Mouse (Mus musculus): ENCODE results near the gene Ttn. TPM values are rescaled to one million over a fixed set of nuclear protein-coding genes. Genes with fewer than 3 reads are reported as not detected.

Ttn gene
- total RNA-seq, 2 experiments from 2014 or later, result 2,867 to 3,123 TPM

GRCm38 (mm10) chr2:76966582-76966981, 15.8 kb downstream of the Ttn start:
- DNase-seq (ENCODE audit: low spot score), result no peak
- intact Hi-C loops (cut with DNase I), result no loop called here

- intact Hi-C loops (cut with DNase I), result no loop called here
- no peak for DNase-seq (ENCODE audit: low spot score)
These were observed 16.3 kb downstream of the Ttn start for GRCm38 (mm10) chr2:76966013-76966412.

- no peak for DNase-seq (ENCODE audit: low spot score)
- intact Hi-C loops (cut with DNase I), result no loop called here
These were observed 16.8 kb downstream of the Ttn start for GRCm38 (mm10) chr2:76965542-76965941.

- no peak for DNase-seq (ENCODE audit: low spot score)
- intact Hi-C loops (cut with DNase I), result no loop called here
These were observed 20.3 kb downstream of the Ttn start for GRCm38 (mm10) chr2:76962045-76962432.

GRCm38 (mm10) chr2:76961420-76962044, 20.8 kb downstream of the Ttn start:
- no peak for DNase-seq (ENCODE audit: low spot score)
- intact Hi-C loops (cut with DNase I), result no loop called here

GRCm38 (mm10) chr2:76949774-76950173, 32.6 kb downstream of the Ttn start:
- intact Hi-C loops (cut with DNase I), result no loop called here
- DNase-seq (ENCODE audit: low spot score), result no peak

- intact Hi-C loops (cut with DNase I), result no loop called here
- no peak for DNase-seq (ENCODE audit: low spot score)
These were observed 43.8 kb downstream of the Ttn start for GRCm38 (mm10) chr2:76938515-76938914.

GRCm38 (mm10) chr2:76929718-76930117, 52.6 kb downstream of the Ttn start:
- no peak for DNase-seq (ENCODE audit: low spot score)
- intact Hi-C loops (cut with DNase I), result no loop called here

- DNase-seq (ENCODE audit: low spot score), result no peak
- intact Hi-C loops (cut with DNase I), result no loop called here
These were observed 53.5 kb downstream of the Ttn start for GRCm38 (mm10) chr2:76928816-76929215.

GRCm38 (mm10) chr2:76928298-76928697, 54.0 kb downstream of the Ttn start:
- intact Hi-C loops (cut with DNase I), result no loop called here
- no peak for DNase-seq (ENCODE audit: low spot score)

GRCm38 (mm10) chr2:76926927-76927326, 55.4 kb downstream of the Ttn start:
- DNase-seq (ENCODE audit: low spot score), result no peak
- intact Hi-C loops (cut with DNase I), result no loop called here

- no peak for DNase-seq (ENCODE audit: low spot score)
- intact Hi-C loops (cut with DNase I), result no loop called here
These were observed 67.4 kb downstream of the Ttn start for GRCm38 (mm10) chr2:76914959-76915358.

GRCm38 (mm10) chr2:76908705-76909457, 73.5 kb downstream of the Ttn start:
- intact Hi-C loops (cut with DNase I), result no loop called here
- no peak for DNase-seq (ENCODE audit: low spot score)

- DNase-seq (ENCODE audit: low spot score), result no peak
- intact Hi-C loops (cut with DNase I), result no loop called here
These were observed 79.0 kb downstream of the Ttn start for GRCm38 (mm10) chr2:76903351-76903750.

- intact Hi-C loops (cut with DNase I), result no loop called here
- no peak for DNase-seq (ENCODE audit: low spot score)
These were observed 80.8 kb downstream of the Ttn start for GRCm38 (mm10) chr2:76901476-76902086.

GRCm38 (mm10) chr2:76899886-76900285, 82.5 kb downstream of the Ttn start:
- intact Hi-C loops (cut with DNase I), result no loop called here
- no peak for DNase-seq (ENCODE audit: low spot score)

GRCm38 (mm10) chr2:76896990-76897389, 85.4 kb downstream of the Ttn start:
- intact Hi-C loops (cut with DNase I), result no loop called here
- DNase-seq (ENCODE audit: low spot score), result no peak

- intact Hi-C loops (cut with DNase I), result no loop called here
- no peak for DNase-seq (ENCODE audit: low spot score)
These were observed 87.0 kb downstream of the Ttn start for GRCm38 (mm10) chr2:76895327-76895726.

GRCm38 (mm10) chr2:76888721-76889120, 93.6 kb downstream of the Ttn start:
- intact Hi-C loops (cut with DNase I), result no loop called here
- DNase-seq (ENCODE audit: low spot score), result no peak

- DNase-seq (ENCODE audit: low spot score), result no peak
- intact Hi-C loops (cut with DNase I), result no loop called here
These were observed 96.5 kb downstream of the Ttn start for GRCm38 (mm10) chr2:76885855-76886254.

- intact Hi-C loops (cut with DNase I), result no loop called here
- DNase-seq (ENCODE audit: low spot score), result no peak
These were observed 100.9 kb downstream of the Ttn start for GRCm38 (mm10) chr2:76881406-76881805.
